Mouse (Mus musculus) CH12.LX (cell line): ENCODE results near the gene Arhgef3. TPM values are rescaled to one million over a fixed set of nuclear protein-coding genes. Genes with fewer than 3 reads are reported as not detected.

Experiments used
- DNase-seq: peaks from one replicate; pipeline ENCODE4 v3.0.0-alpha.2; 2013; ENCODE audit errors: extremely low read depth
- H3K27ac ChIP-seq: 2 replicates; pipeline ENCODE4 v1.5.1; 2012; ENCODE audit warnings: low read depth, mild to moderate bottlenecking, control low read depth, moderate library complexity; ENCODE audit not compliant: insufficient read depth
- H3K27me3 ChIP-seq: replicated peaks from 2 replicates; pipeline ENCODE3; 2012; ENCODE audit warnings: inconsistent platforms
- H3K36me3 ChIP-seq, 2 experiments: replicated peaks in 1 of 2; 2 replicates each; pipeline versions ENCODE3 to v1.6.1; 2012; ENCODE audit warnings: inconsistent platforms in 1 of 2, low read length in 1 of 2, mild to moderate bottlenecking in 1 of 2, mixed read lengths in 1 of 2, moderate library complexity in 1 of 2; ENCODE audit not compliant: control insufficient read depth in 1 of 2, insufficient read depth in 1 of 2
- H3K4me1 ChIP-seq, 2 experiments: 2 replicates each; pipeline ENCODE4 v1.6.1; 2012; ENCODE audit warnings: inconsistent platforms in 1 of 2, moderate library complexity in 1 of 2; ENCODE audit not compliant: insufficient read depth in 2 of 2, control insufficient read depth in 1 of 2
- H3K4me2 ChIP-seq: 2 replicates; pipeline ENCODE4 v1.6.1; 2012; ENCODE audit warnings: low read depth, mild to moderate bottlenecking, control low read depth; ENCODE audit not compliant: poor library complexity, insufficient read depth, severe bottlenecking
- H3K4me3 ChIP-seq, 3 experiments: fragments of 150-350 bp in 1 of 3; sonication (generic) in 1 of 3; replicated peaks in 1 of 3; 2 replicates each; pipeline versions ENCODE3 to v1.5.1; 2011 to 2012; ENCODE audit warnings: low read depth in 2 of 3, low read length in 2 of 3, mild to moderate bottlenecking in 2 of 3, moderate library complexity in 2 of 3, control low read depth in 1 of 3, improper control_type of control experiment in 1 of 3, inconsistent platforms in 1 of 3, mixed read lengths in 1 of 3; ENCODE audit not compliant: poor library complexity in 1 of 3
- H3K79me2 ChIP-seq: replicated peaks from 2 replicates; pipeline ENCODE4 v1.6.1; 2012; ENCODE audit warnings: mild to moderate bottlenecking, moderate library complexity; ENCODE audit not compliant: control insufficient read depth, poor library complexity, insufficient read depth, severe bottlenecking; ENCODE audit errors: extremely low read depth
- H3K9ac ChIP-seq: 2 replicates; pipeline ENCODE4 v1.6.1; 2012; ENCODE audit warnings: low read depth, mild to moderate bottlenecking, control low read depth, moderate library complexity; ENCODE audit not compliant: insufficient read depth
- H3K9me3 ChIP-seq: replicated peaks from 2 replicates; pipeline ENCODE3; 2012; ENCODE audit warnings: low read length, inconsistent platforms, mixed read lengths
- BHLHE40 ChIP-seq: IDR thresholded peaks from 2 replicates; pipeline ENCODE4 v1.6.1; 2011; ENCODE audit warnings: mild to moderate bottlenecking, low read depth, low read length, improper control_type of control experiment
- CHD1 ChIP-seq: IDR thresholded peaks from 2 replicates; pipeline ENCODE4 v1.6.1; 2012; ENCODE audit warnings: low read depth, low read length, improper control_type of control experiment, inconsistent platforms
- CHD2 ChIP-seq: IDR thresholded peaks from 2 replicates; pipeline ENCODE4 v1.6.1; 2011; ENCODE audit warnings: low read length, improper control_type of control experiment
- E2F4 ChIP-seq: IDR thresholded peaks from 2 replicates; pipeline ENCODE4 v1.6.1; 2011; ENCODE audit warnings: low read depth, low read length, improper control_type of control experiment; ENCODE audit not compliant: insufficient replicate concordance
- ELF1 ChIP-seq: IDR thresholded peaks from 2 replicates; pipeline ENCODE4 v1.6.1; 2014; ENCODE audit warnings: low read depth, mild to moderate bottlenecking, inconsistent platforms, low read length, improper control_type of control experiment
- EP300 ChIP-seq: IDR thresholded peaks from 2 replicates; pipeline ENCODE4 v1.6.1; 2011; ENCODE audit warnings: low read length, improper control_type of control experiment
- IRF4 ChIP-seq: IDR thresholded peaks from 2 replicates; pipeline ENCODE4 v1.6.1; 2014; ENCODE audit warnings: low read depth, mild to moderate bottlenecking, inconsistent platforms, low read length, improper control_type of control experiment
- JUND ChIP-seq: conservative IDR thresholded peaks from 2 replicates; pipeline ENCODE4 v1.6.1; 2011; ENCODE audit warnings: low read depth, low read length, improper control_type of control experiment
- KAT2A ChIP-seq: IDR thresholded peaks from 2 replicates; pipeline ENCODE4 v1.6.1; 2012; ENCODE audit warnings: low read length, improper control_type of control experiment, inconsistent platforms; ENCODE audit not compliant: insufficient replicate concordance
- MAFK ChIP-seq: IDR thresholded peaks from 2 replicates; pipeline ENCODE4 v1.6.1; 2011; ENCODE audit warnings: low read length, improper control_type of control experiment; ENCODE audit not compliant: insufficient replicate concordance
- MAX ChIP-seq: IDR thresholded peaks from 2 replicates; pipeline ENCODE4 v1.6.1; 2011; ENCODE audit warnings: low read length, improper control_type of control experiment
- MEF2A ChIP-seq: IDR thresholded peaks from 2 replicates; pipeline ENCODE4 v1.6.1; 2014; ENCODE audit warnings: low read depth, mild to moderate bottlenecking, inconsistent platforms, low read length, improper control_type of control experiment, borderline replicate concordance
- MYC ChIP-seq: IDR thresholded peaks from 2 replicates; pipeline ENCODE4 v1.6.1; 2011; ENCODE audit warnings: low read depth, mild to moderate bottlenecking, improper control_type of control experiment, low read length
- NELFE ChIP-seq: IDR thresholded peaks from 2 replicates; pipeline ENCODE4 v1.6.1; 2011; ENCODE audit warnings: low read depth, low read length, improper control_type of control experiment
- NRF1 ChIP-seq: IDR thresholded peaks from 2 replicates; pipeline ENCODE4 v1.6.1; 2014; ENCODE audit warnings: low read depth, mild to moderate bottlenecking, inconsistent platforms, low read length, improper control_type of control experiment, moderate library complexity
- RAD21 ChIP-seq: IDR thresholded peaks from 2 replicates; pipeline ENCODE4 v1.6.1; 2011; ENCODE audit warnings: low read depth, mild to moderate bottlenecking, low read length, improper control_type of control experiment, moderate library complexity
- RCOR1 ChIP-seq: conservative IDR thresholded peaks from 2 replicates; pipeline ENCODE4 v1.6.1; 2012; ENCODE audit warnings: low read depth, mild to moderate bottlenecking, inconsistent platforms, low read length, improper control_type of control experiment
- TBP ChIP-seq: conservative IDR thresholded peaks from 2 replicates; pipeline ENCODE4 v1.6.1; 2011; ENCODE audit warnings: low read depth, low read length, improper control_type of control experiment
- TCF12 ChIP-seq: IDR thresholded peaks from 2 replicates; pipeline ENCODE4 v1.6.1; 2014; ENCODE audit warnings: low read depth, mild to moderate bottlenecking, inconsistent platforms, low read length, improper control_type of control experiment
- UBTF ChIP-seq: IDR thresholded peaks from 2 replicates; pipeline ENCODE4 v1.6.1; 2012; ENCODE audit warnings: low read depth, mild to moderate bottlenecking, inconsistent platforms, low read length, improper control_type of control experiment, moderate library complexity
- USF2 ChIP-seq: conservative IDR thresholded peaks from 2 replicates; pipeline ENCODE4 v1.6.1; 2011; ENCODE audit warnings: low read depth, low read length, improper control_type of control experiment
- dilution Hi-C: fragments of 300-500 bp; cut with MboI; formaldehyde crosslinking; loops from 2 replicates; pipeline ENCODE4 v1.14.3; 2020; ENCODE audit warnings: low sequenced_read_pairs; ENCODE audit not compliant: extremely low pct_unique_long_range_greater_than_20kb, extremely low pct_ligation_motif_present
- in situ Hi-C: fragments of 300-500 bp; cut with MboI; formaldehyde crosslinking; loops from 3 replicates; pipeline ENCODE4 v1.14.3; 2019; ENCODE audit warnings: low sequenced_read_pairs, low pct_ligation_motif_present, low pct_unique_long_range_greater_than_20kb, mixed read lengths
- polyA plus RNA-seq: library from polyadenylated mRNA; unstranded; fragments of >175 nt; gene quantifications from 2 replicates; pipeline ENCODE4 v1.2.1, GENCODE M21; 2012; ENCODE audit warnings: low read depth; ENCODE audit not compliant: insufficient read length
- total RNA-seq, 2 experiments: library from RNA; depleted of rRNA; stranded (reverse); fragments of 300-350 nt in 1 of 2; fragments of >200 nt in 1 of 2; gene quantifications; 2 replicates each; pipeline ENCODE4 v1.2.3; 2012 to 2014

Gene Arhgef3
- total and polyA plus RNA-seq, 3 experiments = 0.51 to 0.64 (median 0.62) TPM

DNA sequence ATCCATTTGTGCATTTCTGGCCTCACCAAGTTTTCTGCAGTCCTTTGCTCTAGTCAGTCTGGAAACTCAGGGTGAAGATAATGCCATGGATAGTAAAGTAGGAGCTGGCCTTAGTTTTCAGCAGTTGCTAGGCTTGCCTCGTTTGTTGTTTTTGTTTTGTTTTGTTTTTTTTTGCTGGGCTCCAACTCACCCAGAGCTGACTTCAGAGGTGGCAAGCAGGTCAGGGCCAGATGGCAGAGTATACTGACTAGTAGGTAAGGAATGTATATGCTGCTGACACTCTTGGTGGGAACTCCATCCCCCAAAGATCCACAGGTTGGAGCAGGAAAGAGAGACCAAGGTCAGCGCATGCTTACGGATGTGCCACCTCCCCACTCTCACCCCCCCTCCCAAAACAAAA is 44.6 kb upstream of the Arhgef3 start:
- peaks cover 0 to 7% of the 10 kb centered on the region in 2 experiments; a peak in 2 of 4 replicates for H3K4me1 ChIP-seq
- TF ChIP-seq USF2 = no peak
- no peak for TF ChIP-seq KAT2A
- TF ChIP-seq NRF1 = no peak
- no peak for TF ChIP-seq MYC
- no peak for TF ChIP-seq E2F4
- no peak for TF ChIP-seq RAD21
- TF ChIP-seq MAX = no peak
- no peak for TF ChIP-seq NELFE
- TF ChIP-seq ELF1 = no peak
- TF ChIP-seq CHD2 = no peak
- TF ChIP-seq EP300 = no peak
- no peak for TF ChIP-seq RCOR1
- no peak for TF ChIP-seq TBP
- no peak for TF ChIP-seq TCF12
- no peak for TF ChIP-seq UBTF
- TF ChIP-seq MEF2A = no peak
- no peak for TF ChIP-seq CHD1
- no peak for TF ChIP-seq MAFK
- TF ChIP-seq BHLHE40 = no peak
- TF ChIP-seq IRF4 = no peak
- H3K27me3 ChIP-seq = no peaks in the 10 kb centered on the region
- in situ Hi-C loops = no loop called here
- H3K9me3 ChIP-seq = no peaks in the 10 kb centered on the region
- no peak overlapping the region for H3K27ac ChIP-seq
- H3K9ac ChIP-seq = no peak overlapping the region
- H3K4me2 ChIP-seq = no peak overlapping the region
- no peak overlapping the region for H3K4me3 ChIP-seq
- no peaks in the 10 kb centered on the region for H3K36me3 ChIP-seq
- no peak for DNase-seq
- dilution Hi-C loops = no loop called here
- H3K79me2 ChIP-seq = no peaks in the 10 kb centered on the region

GRCm38 (mm10) chr14:27070758-27071157 is 43.9 kb upstream of the Arhgef3 start:
- Histone ChIP-seq H3K36me3 (no peaks in the 10 kb centered on the region), H3K27me3 (no peaks in the 10 kb centered on the region), H3K27ac (no peak overlapping the region), H3K9ac (no peak overlapping the region), H3K4me3 (no peak overlapping the region), H3K4me2 (no peak overlapping the region), H3K79me2 (no peaks in the 10 kb centered on the region), H3K9me3 (no peaks in the 10 kb centered on the region), H3K4me1 (peaks cover 0 to 7% of the 10 kb centered on the region in 2 experiments; a peak in 2 of 4 replicates)
- no peak for DNase-seq
- TF ChIP-seq IRF4 (no peak), JUND (no peak), MAFK (no peak), TCF12 (no peak)
- dilution Hi-C loops = no loop called here
- in situ Hi-C loops = no loop called here
